Mouse (Mus musculus): ENCODE results near the gene Kcnd1.

GRCm38 (mm10) chrX:7775501-7776205 lies 46.4 kb upstream of the Kcnd1 start:
- TF ChIP-seq POLR2A (IDR thresholded peaks at IDR 0.05; ENCODE audit: control insufficient read depth, low read depth, low read length): no peak
- no peak for TF ChIP-seq CTCF (IDR thresholded peaks at IDR 0.05; ENCODE audit: control insufficient read depth, insufficient read depth, insufficient replicate concordance, low read depth, low read length)
